Mouse (Mus musculus) heart, adult 2 months (tissue): ENCODE results near the gene Arhgef10l.

ENCODE experiments used
- CTCF ChIP-seq: fragments of 200-600 bp; IDR thresholded peaks from 2 replicates; pipeline ENCODE4 v1.8.1; 2022; ENCODE audit warnings: antibody characterized with exemption, mild to moderate bottlenecking, moderate library complexity
- EP300 ChIP-seq: fragments of 200-500 bp; IDR thresholded peaks from 2 replicates; pipeline ENCODE4 v1.6.1; 2011; ENCODE audit warnings: low read depth, low read length, control low read depth; ENCODE audit not compliant: insufficient read depth
- POLR2A ChIP-seq: fragments of 200-500 bp; IDR thresholded peaks from 2 replicates; pipeline ENCODE4 v1.6.1; 2011; ENCODE audit warnings: mild to moderate bottlenecking, low read depth, low read length, control low read depth; ENCODE audit not compliant: insufficient read depth

- TF ChIP-seq CTCF, result peak; percentile 85
- TF ChIP-seq POLR2A, result no peak
- TF ChIP-seq EP300, result no peak
These were observed 8.6 kb upstream of the Arhgef10l start for GRCm38 (mm10) chr4:140674345-140674926.
